Comparison of ENCODE assay signal across 11 mouse cellular contexts in genomic region chr4:130557852-130558251, GRCm38 (mm10). TPM values are rescaled to one million over a fixed set of nuclear protein-coding genes. Genes with fewer than 3 reads are reported as not detected.
DNase-seq lines count a peak whose midpoint lies in the region; ATAC-seq and TF ChIP-seq lines count a peak whose summit lies in the region.
"Had no signal": no experiment of that assay in that cellular context is flagged by ENCODE, and none has a peak within 500 bp of the region (broad histone marks: within the 10 kb centered on the region; RNA-seq: fewer than 3 reads in every experiment).

No protein-coding gene starts in this region.

- DNase-seq in heart, adult 11 months: peak; percentile 97
- DNase-seq in heart, embryonic 10.5 days (ENCODE audit: low spot score): no peak
- DNase-seq in adrenal gland, postnatal 10 days: peak; percentile 59
- DNase-seq in thymus, postnatal 25 days: no peak
- no peak for DNase-seq in embryo, embryonic 10 days (ENCODE audit: low spot score)
- DNase-seq in ovary, postnatal 14 days (ENCODE audit: low spot score): no peak

- no peaks in the 10 kb centered on the region for H3K9me3 ChIP-seq in heart, embryonic 10.5 days
- H3K9me3 ChIP-seq in kidney, embryonic 15.5 days (replicated peaks): no peaks in the 10 kb centered on the region
- H3K9me3 ChIP-seq: heart, embryonic 13.5 days had no signal

- no peak overlapping the region for H3K4me3 ChIP-seq in heart, embryonic 10.5 days
- H3K4me3 ChIP-seq in cortical plate, adult 2 months (ENCODE audit: insufficient read depth, low read length): no peak overlapping the region
- H3K4me3 ChIP-seq in kidney, embryonic 15.5 days (replicated peaks): no peak overlapping the region
- H3K4me3 ChIP-seq: heart, embryonic 13.5 days had no signal

- 0 out of 2 replicates have a peak, but pooled peaks have one; percentile 17 for ATAC-seq in kidney, embryonic 15.5 days (replicated peaks; ENCODE audit: low FRiP score)

- H3K9ac ChIP-seq in kidney, embryonic 15.5 days: no peak overlapping the region
- H3K9ac ChIP-seq: heart, embryonic 13.5 days had no signal

- WGBS in heart, embryonic 10.5 days: 81% methylated on average over 12 of the region's 12 CpGs
- 46% methylated on average over 12 of the region's 12 CpGs for WGBS in kidney, embryonic 15.5 days

- TF ChIP-seq CTCF in cortical plate, adult 2 months (IDR thresholded peaks at IDR 0.05; ENCODE audit: extremely low read depth, insufficient read depth, low read length): no peak

- peaks cover 47% of the 10 kb centered on the region for H3K4me1 ChIP-seq in heart, embryonic 10.5 days
- H3K4me1 ChIP-seq in cortical plate, adult 2 months (ENCODE audit: control insufficient read depth, insufficient read depth, low read length): no peaks in the 10 kb centered on the region
- peaks cover 51% of the 10 kb centered on the region for H3K4me1 ChIP-seq in kidney, embryonic 15.5 days

- no peaks in the 10 kb centered on the region; the same call in 1 of the 2 replicates for H3K36me3 ChIP-seq in heart, embryonic 10.5 days
- H3K36me3 ChIP-seq in kidney, embryonic 15.5 days: no peaks in the 10 kb centered on the region
- H3K36me3 ChIP-seq: heart, embryonic 13.5 days had no signal

- peaks cover 8% of the 10 kb centered on the region; the same call in 1 of the 2 replicates for H3K27me3 ChIP-seq in heart, embryonic 10.5 days (ENCODE audit: insufficient read depth, poor library complexity, severe bottlenecking)
- H3K27me3 ChIP-seq in kidney, embryonic 15.5 days: no peaks in the 10 kb centered on the region
- H3K27me3 ChIP-seq: CH12.LX; heart, embryonic 13.5 days had no signal

- H3K27ac ChIP-seq in heart, embryonic 10.5 days: no peak overlapping the region
- peak overlapping the region; percentile 78 for H3K27ac ChIP-seq in cortical plate, adult 2 months (ENCODE audit: insufficient read depth, low read length)
- peak overlapping the region; percentile 19; the same call in 1 of the 2 replicates for H3K27ac ChIP-seq in kidney, embryonic 15.5 days
- H3K27ac ChIP-seq: heart, embryonic 13.5 days had no signal

- TF ChIP-seq POLR2A in cortical plate, adult 2 months (IDR thresholded peaks at IDR 0.05; ENCODE audit: extremely low read depth, insufficient read depth, low read length): no peak

- no peak overlapping the region for H3K4me2 ChIP-seq in kidney, embryonic 15.5 days
- H3K4me2 ChIP-seq: heart, embryonic 13.5 days had no signal

RNA-seq across cellular contexts. Expression of gene Nkain1, which starts 16.1 kb away (rescaled TPM):
- polyA plus RNA-seq in heart, embryonic 10.5 days (2016; fragmentation: Nextera tagmentation; extraction: Ambion mirVana): 1.0 and 2.7 TPM in 2 replicates
- 1 to 10 TPM; 5.8 to 6.0 TPM for total RNA-seq in adrenal gland, postnatal 10 days (2021)
- 40.5 and 42.0 TPM in 2 replicates for polyA plus RNA-seq in cortical plate, adult 2 months (2012; rRNA removed)
- 2.0 and 2.4 TPM in 2 replicates for polyA plus RNA-seq in kidney, embryonic 15.5 days (2015; fragmentation: Nextera tagmentation; extraction: Ambion mirVana)
- polyA plus RNA-seq: liver, embryonic 16.5 days had no signal

Comparison
In these comparisons a context has a peak if more than half of its experiments do, and no peak if none do; other contexts are left out.
1. DNase-seq: peak in heart, adult 11 months (single experiment) and adrenal gland, postnatal 10 days (single experiment); none in heart, embryonic 10.5 days (single experiment), thymus, postnatal 25 days (single experiment), embryo, embryonic 10 days (single experiment) and ovary, postnatal 14 days (single experiment).
2. RNA of gene Nkain1, which starts 16.1 kb away (polyA plus RNA-seq): 40.5 to 42.0 TPM in cortical plate, adult 2 months; 1.0 to 2.7 TPM in heart, embryonic 10.5 days and 2.0 to 2.4 TPM in kidney, embryonic 15.5 days; every median in the first group is over 10 times any median in the second.